Mouse (Mus musculus): ENCODE measurements around the gene Zscan4-ps2. TPM values are rescaled to one million over a fixed set of nuclear protein-coding genes. Genes with fewer than 3 reads are reported as not detected.
"Not testable (repeated sequence)": the region's sequence is repeated elsewhere in the genome, so short reads cannot be mapped to it uniquely, and the experiment has no call there.

The Zscan4-ps2 gene
- polyA plus RNA-seq (2015; fragmentation: Nextera tagmentation; extraction: Ambion mirVana): not detected in 2 replicates

GRCm38 (mm10) chr7:11514010-11514409 lies at the start of gene Zscan4-ps2:
TSS of gene Zscan4-ps2 (plus strand) at chr7:11514310.
- H3K4me1 ChIP-seq; ATAC-seq (replicated peaks); H3K9me3 ChIP-seq; H3K4me2 ChIP-seq (replicated peaks); H3K36me3 ChIP-seq; H3K27ac ChIP-seq (replicated peaks); H3K27me3 ChIP-seq; H3K9ac ChIP-seq (replicated peaks); H3K4me3 ChIP-seq: not testable (repeated sequence)
- 88% methylated on average over 1 of the region's 1 CpGs for WGBS

Other genes with a start within 250 kb of the Zscan4-ps2 start
- not detected in 2 replicates for gene Zscan4e, start 203.6 kb upstream of the Zscan4-ps2 start, polyA plus RNA-seq (2015; fragmentation: Nextera tagmentation; extraction: Ambion mirVana)
- gene Zscan4f, start 116.4 kb upstream of the Zscan4-ps2 start, polyA plus RNA-seq (2015; fragmentation: Nextera tagmentation; extraction: Ambion mirVana): not detected in 2 replicates
- not detected in 2 replicates for gene Zscan4-ps3, start 95.0 kb downstream of the Zscan4-ps2 start, polyA plus RNA-seq (2015; fragmentation: Nextera tagmentation; extraction: Ambion mirVana)
- gene Vmn1r72, start 165.8 kb downstream of the Zscan4-ps2 start, polyA plus RNA-seq (2015; fragmentation: Nextera tagmentation; extraction: Ambion mirVana): not detected in 2 replicates
- not detected in 2 replicates for gene Vmn1r73, start 216.0 kb downstream of the Zscan4-ps2 start, polyA plus RNA-seq (2015; fragmentation: Nextera tagmentation; extraction: Ambion mirVana)